Mouse (Mus musculus) common myeloid progenitor, adult 5-6 weeks (primary cell): ENCODE data around the gene Tlk1. TPM values are rescaled to one million over a fixed set of nuclear protein-coding genes. Genes with fewer than 3 reads are reported as not detected.
A peak's percentile ranks its signal among the peaks of the same experiment; 100 is the strongest.

Source experiments
- ATAC-seq: replicated peaks from 2 replicates; pipeline ENCODE4 v1.8.0; 2016; ENCODE audit warnings: low read depth, mild to moderate bottlenecking, moderate TSS enrichment, inconsistent platforms; ENCODE audit not compliant: poor library complexity, severe bottlenecking
- total RNA-seq: library from RNA; stranded (forward); fragments of 200-1000, 187-1606 nt; gene quantifications from 2 replicates; pipeline ENCODE4 v1.2.3, GENCODE M21; 2017

Gene Tlk1
- total RNA-seq, 1 experiment from 2014 or later = 89.8 TPM

DNA sequence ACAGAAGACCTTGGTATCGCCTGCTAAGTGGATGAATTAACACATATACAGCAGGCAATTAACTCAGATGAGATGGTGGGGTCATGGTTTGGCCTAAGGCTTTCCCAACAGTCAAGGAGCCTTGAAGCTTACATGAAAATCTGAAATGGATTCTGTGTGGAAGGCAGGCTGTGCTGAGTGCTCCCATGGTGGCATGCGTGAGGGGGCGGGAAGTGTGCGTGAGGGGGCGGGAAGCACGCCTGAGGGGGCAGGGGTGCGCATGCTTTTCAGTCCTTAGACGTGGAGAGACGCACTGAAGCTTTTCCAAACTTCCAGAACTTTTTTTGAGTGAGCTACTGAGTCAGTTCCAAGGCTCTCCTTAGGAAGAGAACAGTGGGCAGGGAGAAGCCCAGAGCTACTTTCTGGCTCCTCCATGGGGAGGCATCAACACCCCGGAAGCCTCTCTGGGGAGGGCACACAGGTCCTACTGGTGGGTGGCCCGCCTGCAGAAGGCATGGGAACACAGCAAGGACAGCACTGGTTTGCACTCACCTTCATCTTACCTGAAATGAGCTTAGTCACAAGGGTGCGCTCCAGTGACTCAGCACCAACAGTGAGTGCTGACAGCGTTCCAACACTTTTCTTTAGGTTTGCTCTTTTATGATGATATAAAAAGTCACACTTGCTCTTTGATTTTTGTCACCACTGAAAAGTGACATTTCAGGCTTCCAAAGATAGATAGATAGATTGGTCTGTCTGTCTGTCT is 116.4 kb downstream of the Tlk1 start:
- no peak for ATAC-seq

DNA sequence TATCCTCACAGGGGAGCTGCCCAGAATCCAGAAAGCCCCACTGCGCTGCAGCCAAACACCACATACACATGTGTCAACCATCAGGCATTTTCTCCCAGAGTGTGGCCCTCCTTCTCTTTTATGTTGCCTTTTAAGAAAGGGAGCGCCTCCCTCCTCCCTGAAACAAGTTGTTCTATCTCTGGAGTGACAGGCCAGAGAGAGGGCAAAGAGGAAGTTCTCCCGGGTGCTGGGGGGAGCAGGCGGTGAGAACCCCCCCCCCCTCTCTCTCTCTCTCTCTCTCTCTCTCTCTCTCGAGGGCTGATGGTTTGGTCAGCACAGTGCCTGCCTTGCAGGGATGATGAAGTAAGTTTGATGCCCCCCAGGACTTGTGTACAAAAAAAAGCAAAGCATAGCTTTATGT is 123.1 kb downstream of the Tlk1 start:
- peak; percentile 45 for ATAC-seq

DNA sequence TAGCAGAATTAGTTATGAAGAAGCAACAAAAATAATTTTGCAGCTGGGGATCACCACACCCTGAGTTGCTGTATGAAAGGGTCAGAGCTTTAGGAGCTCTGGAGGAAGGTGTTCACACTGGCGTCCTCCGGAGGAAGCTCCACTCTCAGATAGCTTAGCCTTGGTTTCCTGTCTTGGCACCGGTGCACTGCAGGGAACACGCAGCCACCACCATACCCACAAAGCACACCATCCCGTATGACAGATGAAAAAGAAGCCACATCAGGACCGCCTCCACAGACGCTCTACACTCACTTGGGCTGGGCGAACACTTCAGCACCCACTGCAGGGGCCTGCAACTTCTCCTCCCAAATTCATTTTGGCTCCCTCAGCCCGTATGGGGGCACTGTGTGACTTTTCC is 124.0 kb downstream of the Tlk1 start:
- peak; percentile 60 for ATAC-seq

DNA sequence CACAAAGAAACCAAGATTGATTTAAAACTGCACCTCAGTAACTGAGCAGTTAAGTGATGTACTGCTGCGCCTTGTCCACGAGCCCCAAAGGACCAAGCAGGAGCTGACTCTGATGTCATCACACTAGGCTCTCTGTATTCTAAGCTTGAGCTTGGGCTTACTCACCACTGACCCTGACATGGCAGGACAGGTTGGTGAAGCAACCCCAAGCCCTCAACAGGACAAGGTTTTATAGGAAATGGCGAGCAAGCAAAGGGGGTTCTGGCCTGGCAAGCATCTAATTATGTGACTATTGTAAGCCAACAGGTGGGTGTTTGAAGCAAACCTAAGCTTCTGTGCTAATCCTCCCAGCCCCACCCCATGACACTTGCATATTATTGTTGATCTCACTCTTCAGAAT is 124.7 kb downstream of the Tlk1 start:
- ATAC-seq = no peak

DNA sequence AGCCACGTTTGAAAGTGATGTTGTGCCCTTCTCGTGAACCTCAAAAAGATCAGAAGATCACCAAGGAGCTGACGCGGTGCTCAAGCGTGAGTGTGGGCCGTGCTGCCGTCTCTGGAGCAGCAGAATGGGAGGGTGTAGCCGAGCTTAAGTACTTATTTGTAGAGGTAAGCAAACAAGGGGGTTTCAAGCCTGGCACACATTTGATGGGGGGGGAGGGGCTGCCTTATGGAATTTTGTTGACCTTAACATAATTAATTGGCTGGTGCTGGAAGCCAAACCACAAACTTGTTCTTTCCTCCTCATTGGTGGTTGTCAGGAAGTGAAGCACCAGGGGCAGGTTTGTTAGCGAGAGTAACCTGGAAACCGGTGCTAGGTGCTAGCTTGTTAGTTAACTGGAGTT is 129.8 kb downstream of the Tlk1 start:
- ATAC-seq = no peak

DNA sequence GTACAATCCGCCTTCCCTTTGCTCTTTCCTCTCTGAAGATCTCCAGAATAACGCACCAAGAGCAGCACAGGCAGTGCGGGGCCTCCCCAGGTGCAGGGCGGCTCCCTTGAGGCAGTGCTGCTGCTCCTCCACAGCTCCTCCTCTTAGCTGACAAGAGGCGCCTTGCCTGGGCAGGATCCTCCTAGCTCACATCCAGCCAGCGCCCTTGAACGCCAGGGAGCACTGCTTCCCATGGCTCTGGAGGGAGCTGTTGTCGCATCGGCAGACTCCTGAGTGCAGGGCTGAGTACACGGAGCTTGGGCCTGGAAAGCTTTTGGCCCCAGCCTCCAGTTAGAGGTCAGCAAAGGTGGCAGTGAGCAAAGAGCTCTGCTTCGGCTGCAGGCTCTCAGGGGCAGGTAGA is 135.3 kb downstream of the Tlk1 start:
- no peak for ATAC-seq

DNA sequence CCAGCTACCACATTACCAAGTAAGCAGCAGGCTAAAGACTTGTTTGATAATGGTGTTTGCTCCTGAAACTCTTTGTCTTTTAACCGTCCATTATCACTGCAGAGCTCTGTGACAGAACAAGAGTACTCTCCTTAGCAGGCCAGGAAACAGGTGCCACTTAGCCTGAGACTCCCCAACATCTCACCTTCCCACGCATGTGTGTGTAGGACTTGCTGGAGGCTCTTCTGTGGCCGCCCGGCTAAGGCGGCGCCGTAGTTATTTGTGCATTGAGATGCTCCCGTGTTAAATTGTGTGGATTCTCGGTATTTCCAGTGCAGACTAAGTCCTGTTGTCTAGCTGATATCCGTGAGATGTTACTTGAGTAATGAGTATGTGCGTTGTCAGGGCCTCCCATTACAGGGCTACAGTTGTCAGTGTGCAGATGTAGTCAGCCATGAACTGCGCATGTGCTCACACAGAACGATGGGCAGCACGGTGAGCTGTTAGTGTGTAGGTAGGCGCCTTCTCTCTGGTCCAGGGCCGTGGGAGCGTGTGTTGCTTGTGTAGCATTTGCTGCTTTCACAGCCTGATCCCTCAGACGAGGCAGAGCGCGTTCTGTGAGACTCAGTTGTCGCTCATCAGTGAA is 137.0 kb downstream of the Tlk1 start:
- ATAC-seq = no peak

DNA sequence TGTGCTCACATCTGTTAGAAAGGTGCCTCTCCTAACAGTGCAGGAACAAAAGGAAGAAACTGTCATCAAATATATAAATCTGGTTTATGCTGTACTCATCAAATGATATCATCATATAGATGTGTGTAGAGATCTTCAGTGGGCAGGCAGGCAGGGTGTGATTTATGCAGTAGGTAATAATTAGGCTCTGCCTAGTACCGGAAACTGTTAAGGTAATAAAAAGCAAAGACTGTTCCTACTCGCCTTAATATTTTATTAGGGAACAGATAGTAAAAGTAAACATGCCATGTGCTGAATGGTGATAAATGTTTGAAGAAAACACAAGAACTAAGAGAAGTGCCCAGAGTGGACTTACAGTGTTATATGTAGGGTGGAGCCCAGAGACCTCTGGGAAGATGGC is 143.2 kb downstream of the Tlk1 start:
- ATAC-seq = no peak

DNA sequence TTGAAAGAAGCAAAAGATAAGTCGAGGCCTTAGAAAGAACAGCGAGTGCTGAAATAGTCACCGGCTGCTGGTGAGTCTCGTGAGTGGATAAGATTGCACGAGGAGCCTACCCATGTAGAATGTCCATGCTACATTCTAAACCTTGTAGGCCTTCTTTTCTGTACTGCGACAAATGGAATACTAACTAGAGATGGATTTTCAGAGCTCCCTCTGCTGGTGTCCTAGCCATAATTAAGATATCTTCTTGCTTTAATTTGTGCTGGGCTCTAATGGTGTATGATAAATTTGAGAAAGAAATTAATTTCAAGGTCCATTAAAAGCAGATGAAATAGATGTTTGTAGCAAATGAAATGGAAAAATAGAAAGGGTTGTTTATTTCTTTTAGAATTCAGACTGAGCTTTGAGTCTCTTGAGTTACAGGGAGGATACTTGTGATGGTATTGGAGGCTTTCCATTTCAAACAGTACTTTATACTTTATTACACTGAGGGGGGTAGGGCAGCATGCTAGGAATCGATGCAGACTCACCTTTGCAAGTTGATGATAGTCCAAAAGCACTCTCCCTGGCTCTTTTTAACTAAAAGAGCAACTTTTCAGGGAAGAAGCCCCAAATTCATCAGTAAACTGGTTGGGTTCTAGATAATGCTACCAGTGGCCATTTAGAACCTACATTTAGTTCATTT is 151.9 kb downstream of the Tlk1 start:
- 0 out of 2 replicates have a peak, but pooled peaks have one; percentile 36 for ATAC-seq

DNA sequence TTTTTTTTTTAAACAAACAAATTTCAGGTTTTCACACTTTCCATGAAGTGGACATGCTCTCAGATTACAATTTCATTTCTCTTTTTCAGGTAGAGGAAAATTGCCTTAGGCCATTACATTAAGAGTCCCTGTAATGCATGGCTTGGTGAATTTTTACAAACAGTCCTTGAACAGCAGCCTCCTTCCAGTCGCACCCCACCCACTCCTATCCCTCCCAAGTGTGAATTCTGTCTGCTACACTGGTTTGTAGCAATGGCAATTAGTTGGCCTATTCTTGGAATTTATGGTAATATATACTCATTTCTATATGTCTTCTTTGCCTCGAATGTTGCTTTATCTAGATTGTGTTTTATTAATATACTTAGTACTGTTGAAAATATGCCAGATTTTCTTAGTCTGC is 153.1 kb downstream of the Tlk1 start:
- ATAC-seq = no peak

DNA sequence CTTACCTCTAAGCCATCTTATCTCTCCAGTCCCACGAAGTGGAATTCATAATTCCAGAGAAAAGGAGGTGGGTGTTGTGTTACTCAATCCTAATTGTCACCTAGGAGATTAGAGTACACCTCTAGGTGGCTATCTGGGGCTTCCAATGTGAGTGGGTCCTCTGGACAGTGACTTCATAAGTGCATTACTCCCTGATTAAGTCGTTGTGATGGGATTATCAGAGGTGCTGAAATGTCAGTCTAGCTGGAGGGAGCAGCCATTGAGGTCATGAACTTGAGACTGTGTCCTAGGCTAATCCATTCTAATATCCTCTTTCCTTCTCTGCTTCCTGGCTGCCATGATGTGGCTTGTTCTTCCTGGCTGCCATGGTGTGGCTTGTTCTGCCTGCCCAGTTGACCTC is 155.6 kb downstream of the Tlk1 start:
- no peak for ATAC-seq

DNA sequence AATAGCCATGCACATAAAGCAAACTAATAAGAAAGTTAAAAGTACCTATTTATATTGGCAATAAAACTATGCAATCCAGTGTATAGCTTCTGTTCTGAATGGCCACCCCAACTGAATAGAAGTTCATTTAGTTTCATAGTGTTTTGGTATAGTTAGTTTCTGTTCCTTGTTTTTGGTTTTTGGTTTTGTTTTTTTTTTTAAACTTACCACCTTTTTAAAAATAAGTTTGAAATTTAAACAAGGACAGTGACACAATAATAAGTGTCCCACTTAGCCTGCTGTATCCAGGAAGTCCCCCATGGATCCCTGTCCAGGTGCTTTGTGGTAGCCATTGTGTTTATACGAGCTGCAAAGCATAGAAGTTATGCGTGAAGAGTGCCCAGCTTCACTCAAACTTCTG is 156.3 kb downstream of the Tlk1 start:
- 0 out of 2 replicates have a peak, but pooled peaks have one; percentile 50 for ATAC-seq

DNA sequence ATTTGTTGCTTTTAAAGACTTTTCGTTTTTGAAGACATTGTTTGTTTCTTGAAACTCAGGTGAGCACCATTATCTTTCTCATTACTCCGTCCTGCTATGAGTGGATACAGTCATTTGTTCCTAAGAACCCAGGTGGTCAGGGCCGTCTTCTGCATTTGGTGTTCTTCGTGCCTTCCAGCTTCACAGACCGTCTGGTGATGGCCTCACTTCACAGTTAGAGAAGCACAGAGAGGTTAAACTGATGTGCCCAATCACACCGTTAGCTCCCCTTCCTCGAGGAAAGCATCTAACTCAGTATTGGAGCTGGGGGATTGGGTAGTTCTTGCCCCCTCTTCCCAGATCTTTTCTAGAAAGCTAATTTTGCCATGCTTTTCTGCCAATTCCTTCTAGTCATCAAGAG is 158.5 kb downstream of the Tlk1 start:
- no peak for ATAC-seq

DNA sequence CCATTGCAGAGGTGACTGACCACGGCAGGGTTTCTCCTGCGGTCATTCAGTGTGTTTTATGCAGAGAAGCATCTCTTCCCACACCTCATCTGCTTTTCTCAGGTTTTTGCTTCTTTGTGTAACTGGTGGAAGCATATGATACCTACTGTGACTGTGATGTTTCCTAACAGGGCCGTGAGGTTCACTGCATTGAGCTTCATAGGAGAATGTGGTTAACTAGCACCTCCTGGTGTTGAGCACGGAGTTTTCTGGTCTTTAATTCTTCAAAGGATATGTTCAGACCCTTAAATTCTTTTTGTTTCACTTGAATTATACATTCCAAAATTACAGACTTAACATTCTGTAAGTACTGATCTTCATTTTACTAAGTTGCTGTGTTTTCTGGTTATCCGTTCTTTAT is 161.8 kb downstream of the Tlk1 start:
- no peak for ATAC-seq

Other genes starting within 250 kb of the Tlk1 start
- 44.0 and 53.1 TPM in 2 replicates for gene Gorasp2, start 164.2 kb downstream of the Tlk1 start, total RNA-seq
- gene Gm26558, start 163.6 kb downstream of the Tlk1 start, total RNA-seq = not detected in 2 replicates
- gene Dcaf17, start 229.6 kb upstream of the Tlk1 start, total RNA-seq = 14.0 and 18.1 TPM in 2 replicates
- gene Mettl8, start 229.9 kb upstream of the Tlk1 start, total RNA-seq = 18.7 and 28.3 TPM in 2 replicates